Mouse (Mus musculus) urinary bladder, adult 2 months (tissue): ENCODE measurements around the gene Arfgef3. TPM values are rescaled to one million over a fixed set of nuclear protein-coding genes. Genes with fewer than 3 reads are reported as not detected.

ENCODE experiments used
- DNase-seq: peaks from one replicate; pipeline ENCODE4 v3.0.0; 2022; ENCODE audit warnings: low spot score
- polyA plus RNA-seq: library from polyadenylated mRNA; depleted of rRNA; stranded (reverse); fragments of >200 nt; gene quantifications from 2 replicates; pipeline ENCODE4 v1.2.3, GENCODE M21; 2012; rRNA removed

Arfgef3 gene
- polyA plus RNA-seq, result 0.87 and 0.91 TPM in 2 replicates

GRCm38 (mm10) chr10:18743286-18744142 lies at the start of gene Arfgef3:
Gene Arfgef3 (minus strand): TSS chr10:18743949.
- peak; percentile 58 for DNase-seq

GRCm38 (mm10) chr10:18790063-18790462 lies 46.3 kb upstream of the Arfgef3 start:
- no peak for DNase-seq

GRCm38 (mm10) chr10:18788601-18789000 lies 44.9 kb upstream of the Arfgef3 start:
- DNase-seq, result no peak

GRCm38 (mm10) chr10:18786693-18787092 lies 42.9 kb upstream of the Arfgef3 start, which contains the start of gene Gm4922:
Gene Gm4922 (minus strand): TSS chr10:18786793.
- DNase-seq, result no peak

- DNase-seq, result no peak
Measured at GRCm38 (mm10) chr10:18777546-18777945, 33.8 kb upstream of the Arfgef3 start.

GRCm38 (mm10) chr10:18772537-18773179 lies 28.9 kb upstream of the Arfgef3 start:
- no peak for DNase-seq

- no peak for DNase-seq
Measured at GRCm38 (mm10) chr10:18769909-18770308, 26.2 kb upstream of the Arfgef3 start.

GRCm38 (mm10) chr10:18760241-18760640 lies 16.5 kb upstream of the Arfgef3 start:
- peak; percentile 24 for DNase-seq

GRCm38 (mm10) chr10:18750057-18750456 lies 6.3 kb upstream of the Arfgef3 start:
- DNase-seq, result no peak

GRCm38 (mm10) chr10:18742086-18742485 lies 1.7 kb downstream of the Arfgef3 start:
- DNase-seq, result no peak

- DNase-seq, result no peak
Measured at GRCm38 (mm10) chr10:18741024-18741423, 2.7 kb downstream of the Arfgef3 start.

- no peak for DNase-seq
Measured at GRCm38 (mm10) chr10:18728548-18728947, 15.2 kb downstream of the Arfgef3 start.

GRCm38 (mm10) chr10:18711436-18711835 lies 32.3 kb downstream of the Arfgef3 start:
- no peak for DNase-seq

- DNase-seq, result no peak
Measured at GRCm38 (mm10) chr10:18710949-18711348, 32.8 kb downstream of the Arfgef3 start.

GRCm38 (mm10) chr10:18709836-18710235 lies 33.9 kb downstream of the Arfgef3 start:
- no peak for DNase-seq

GRCm38 (mm10) chr10:18708641-18709040 lies 35.1 kb downstream of the Arfgef3 start:
- no peak for DNase-seq

- no peak for DNase-seq
Measured at GRCm38 (mm10) chr10:18704393-18705120, 39.2 kb downstream of the Arfgef3 start.

GRCm38 (mm10) chr10:18701517-18701916 lies 42.2 kb downstream of the Arfgef3 start:
- no peak for DNase-seq

GRCm38 (mm10) chr10:18700117-18700516 lies 43.6 kb downstream of the Arfgef3 start:
- no peak for DNase-seq

- DNase-seq, result no peak
Measured at GRCm38 (mm10) chr10:18699151-18699550, 44.6 kb downstream of the Arfgef3 start.

GRCm38 (mm10) chr10:18696461-18696860 lies 47.3 kb downstream of the Arfgef3 start:
- DNase-seq, result no peak

- DNase-seq, result no peak
Measured at GRCm38 (mm10) chr10:18688234-18688633, 55.5 kb downstream of the Arfgef3 start.
